Mouse (Mus musculus): ENCODE results near the gene Olfr1351. TPM values are rescaled to one million over a fixed set of nuclear protein-coding genes. Genes with fewer than 3 reads are reported as not detected.
"Not testable (repeated sequence)": the region's sequence is repeated elsewhere in the genome, so short reads cannot be mapped to it uniquely, and the experiment has no call there.

Olfr1351 gene
- not detected in 2 replicates for polyA plus RNA-seq (2012; rRNA removed)

- no peak for TF ChIP-seq CTCF (IDR thresholded peaks at IDR 0.05; ENCODE audit: borderline replicate concordance, control insufficient read depth, extremely low read depth, insufficient read depth, low read length, poor library complexity)
- no peak for TF ChIP-seq POLR2A (IDR thresholded peaks at IDR 0.05; ENCODE audit: control insufficient read depth, extremely low read depth, insufficient read depth, low read length, poor library complexity)
- DNase-seq: no peak
- Histone ChIP-seq H3K4me3 (ENCODE audit: control insufficient read depth, insufficient read depth, low read length) (no peak within 1 kb of the TSS), H3K36me3 (ENCODE audit: control insufficient read depth, insufficient read depth, low read length) (no peaks in the 10 kb centered on the region), H3K4me1 (replicated peaks; ENCODE audit: control insufficient read depth, insufficient read depth, low read length) (no peaks in the 10 kb centered on the region), H3K27me3 (ENCODE audit: control insufficient read depth, insufficient read depth, low read length) (no peaks in the 10 kb centered on the region), H3K27ac (ENCODE audit: control insufficient read depth, insufficient read depth, low read length) (no peak within 1 kb of the TSS)
- WGBS: 83% methylated on average over 1 of the region's 1 CpGs
These were observed at the start of gene Olfr1351 for GRCm38 (mm10) chr10:79012172-79012571. Gene Olfr1351 (plus strand): TSS chr10:79012472.

- not testable (repeated sequence) for H3K4me1 ChIP-seq (replicated peaks; ENCODE audit: control insufficient read depth, insufficient read depth, low read length)
These were observed 49.3 kb upstream of the Olfr1351 start, which contains the start of gene Olfr1353 for GRCm38 (mm10) chr10:78963009-78963408. Gene Olfr1353 (plus strand): TSS chr10:78963309.

GRCm38 (mm10) chr10:78980750-78981149 lies 31.5 kb upstream of the Olfr1351 start, which contains the start of gene Olfr1352:
Gene Olfr1352 (plus strand): TSS chr10:78981050.
- TF ChIP-seq CTCF (IDR thresholded peaks at IDR 0.05; ENCODE audit: borderline replicate concordance, control insufficient read depth, extremely low read depth, insufficient read depth, low read length, poor library complexity): no peak
- TF ChIP-seq POLR2A (IDR thresholded peaks at IDR 0.05; ENCODE audit: control insufficient read depth, extremely low read depth, insufficient read depth, low read length, poor library complexity): no peak
- H3K4me1 ChIP-seq (replicated peaks; ENCODE audit: control insufficient read depth, insufficient read depth, low read length): no peaks in the 10 kb centered on the region

More at GRCm38 (mm10) chr10:78963009-78963408, 49.3 kb upstream of the Olfr1351 start, which contains the start of gene Olfr1353:
- not testable (repeated sequence) for DNase-seq; H3K27ac ChIP-seq (ENCODE audit: control insufficient read depth, insufficient read depth, low read length); H3K4me3 ChIP-seq (ENCODE audit: control insufficient read depth, insufficient read depth, low read length); H3K36me3 ChIP-seq (ENCODE audit: control insufficient read depth, insufficient read depth, low read length); H3K27me3 ChIP-seq (ENCODE audit: control insufficient read depth, insufficient read depth, low read length)

GRCm38 (mm10) chr10:79028441-79028840 lies 16.2 kb downstream of the Olfr1351 start, which contains the start of gene Olfr57:
Gene Olfr57 (plus strand): TSS chr10:79028741.
- DNase-seq: no peak
- TF ChIP-seq CTCF (IDR thresholded peaks at IDR 0.05; ENCODE audit: borderline replicate concordance, control insufficient read depth, extremely low read depth, insufficient read depth, low read length, poor library complexity): no peak
- no peak for TF ChIP-seq POLR2A (IDR thresholded peaks at IDR 0.05; ENCODE audit: control insufficient read depth, extremely low read depth, insufficient read depth, low read length, poor library complexity)
- Histone ChIP-seq H3K4me3 (ENCODE audit: control insufficient read depth, insufficient read depth, low read length) (no peak within 1 kb of the TSS), H3K27ac (ENCODE audit: control insufficient read depth, insufficient read depth, low read length) (no peak within 1 kb of the TSS), H3K4me1 (replicated peaks; ENCODE audit: control insufficient read depth, insufficient read depth, low read length) (no peaks in the 10 kb centered on the region), H3K27me3 (ENCODE audit: control insufficient read depth, insufficient read depth, low read length) (no peaks in the 10 kb centered on the region), H3K36me3 (ENCODE audit: control insufficient read depth, insufficient read depth, low read length) (no peaks in the 10 kb centered on the region)

More at GRCm38 (mm10) chr10:78980750-78981149, 31.5 kb upstream of the Olfr1351 start, which contains the start of gene Olfr1352:
- Histone ChIP-seq H3K36me3 (ENCODE audit: control insufficient read depth, insufficient read depth, low read length) (no peaks in the 10 kb centered on the region), H3K27ac (ENCODE audit: control insufficient read depth, insufficient read depth, low read length) (no peak within 1 kb of the TSS), H3K4me3 (ENCODE audit: control insufficient read depth, insufficient read depth, low read length) (no peak within 1 kb of the TSS), H3K27me3 (ENCODE audit: control insufficient read depth, insufficient read depth, low read length) (no peaks in the 10 kb centered on the region)
- no peak for DNase-seq

GRCm38 (mm10) chr10:79042457-79042856 lies 30.2 kb downstream of the Olfr1351 start:
- H3K27me3 ChIP-seq (ENCODE audit: control insufficient read depth, insufficient read depth, low read length); H3K4me1 ChIP-seq (replicated peaks; ENCODE audit: control insufficient read depth, insufficient read depth, low read length); H3K36me3 ChIP-seq (ENCODE audit: control insufficient read depth, insufficient read depth, low read length); H3K27ac ChIP-seq (ENCODE audit: control insufficient read depth, insufficient read depth, low read length); H3K4me3 ChIP-seq (ENCODE audit: control insufficient read depth, insufficient read depth, low read length); DNase-seq: not testable (repeated sequence)
- WGBS: 91% methylated on average over 2 of the region's 2 CpGs

GRCm38 (mm10) chr10:79057370-79057769 lies 45.1 kb downstream of the Olfr1351 start:
- 92% methylated on average over 3 of the region's 3 CpGs for WGBS

More at GRCm38 (mm10) chr10:79057370-79057769, 45.1 kb downstream of the Olfr1351 start:
- DNase-seq; H3K36me3 ChIP-seq (ENCODE audit: control insufficient read depth, insufficient read depth, low read length); H3K27me3 ChIP-seq (ENCODE audit: control insufficient read depth, insufficient read depth, low read length); H3K4me1 ChIP-seq (replicated peaks; ENCODE audit: control insufficient read depth, insufficient read depth, low read length); H3K27ac ChIP-seq (ENCODE audit: control insufficient read depth, insufficient read depth, low read length); H3K4me3 ChIP-seq (ENCODE audit: control insufficient read depth, insufficient read depth, low read length): not testable (repeated sequence)

Other genes starting within 250 kb of the Olfr1351 start
- gene Slc1a6, start 232.0 kb upstream of the Olfr1351 start, polyA plus RNA-seq (2012; rRNA removed): not detected in 2 replicates
- gene Olfr1356, start 160.3 kb upstream of the Olfr1351 start, polyA plus RNA-seq (2012; rRNA removed): not detected in 2 replicates
- not detected in 2 replicates for gene Olfr1355, start 136.9 kb upstream of the Olfr1351 start, polyA plus RNA-seq (2012; rRNA removed)
- gene Olfr1354, start 99.3 kb upstream of the Olfr1351 start, polyA plus RNA-seq (2012; rRNA removed): not detected in 2 replicates
- gene Olfr8, start 61.8 kb upstream of the Olfr1351 start, polyA plus RNA-seq (2012; rRNA removed): not detected in 2 replicates
- gene Olfr1353, start 49.2 kb upstream of the Olfr1351 start, polyA plus RNA-seq (2012; rRNA removed): not detected in 2 replicates
- gene Olfr1352, start 31.4 kb upstream of the Olfr1351 start, polyA plus RNA-seq (2012; rRNA removed): not detected in 2 replicates
- not detected in 2 replicates for gene Olfr57, start 16.3 kb downstream of the Olfr1351 start, polyA plus RNA-seq (2012; rRNA removed)
- gene 2610008E11Rik, start 85.1 kb downstream of the Olfr1351 start, polyA plus RNA-seq (2012; rRNA removed): 2.0 and 2.5 TPM in 2 replicates
- not detected in 2 replicates for gene Vmn2r80, start 136.3 kb downstream of the Olfr1351 start, polyA plus RNA-seq (2012; rRNA removed)
- not detected in 2 replicates for gene Vmn2r81, start 235.2 kb downstream of the Olfr1351 start, polyA plus RNA-seq (2012; rRNA removed)